Mouse (Mus musculus) c-Kit-positive CD71-negative TER-119-negative erythroid progenitor cells, embryonic 14.5 days (primary cell): ENCODE data around the gene Klhl7.

Experiments used
- DNase-seq: peaks from one replicate; pipeline ENCODE4 v3.0.0-alpha.2; 2013; ENCODE audit warnings: low read depth

The Klhl7 gene

GRCm38 (mm10) chr5:24172092-24172491, 71.7 kb downstream of the Klhl7 start:
- DNase-seq, result no peak

GRCm38 (mm10) chr5:24181514-24182295, 81.3 kb downstream of the Klhl7 start:
- DNase-seq, result no peak

GRCm38 (mm10) chr5:24182296-24182734, 81.9 kb downstream of the Klhl7 start:
- no peak for DNase-seq

- DNase-seq, result no peak
Observed at GRCm38 (mm10) chr5:24183096-24183495, 82.7 kb downstream of the Klhl7 start.

- no peak for DNase-seq
Observed at GRCm38 (mm10) chr5:24184011-24184410, 83.6 kb downstream of the Klhl7 start.

- DNase-seq, result no peak
Observed at GRCm38 (mm10) chr5:24188476-24188875, 88.1 kb downstream of the Klhl7 start.

- no peak for DNase-seq
Observed at GRCm38 (mm10) chr5:24191821-24192220, 91.4 kb downstream of the Klhl7 start.

GRCm38 (mm10) chr5:24201006-24201405, 100.6 kb downstream of the Klhl7 start:
- DNase-seq, result no peak

- DNase-seq, result no peak
Observed at GRCm38 (mm10) chr5:24202492-24202891, 102.1 kb downstream of the Klhl7 start.

- DNase-seq, result no peak
Observed at GRCm38 (mm10) chr5:24203266-24203665, 102.9 kb downstream of the Klhl7 start.

- DNase-seq, result no peak
Observed at GRCm38 (mm10) chr5:24207965-24208364, 107.6 kb downstream of the Klhl7 start.

GRCm38 (mm10) chr5:24208505-24208904, 108.1 kb downstream of the Klhl7 start:
- DNase-seq, result no peak
